Mouse (Mus musculus): ENCODE results near the gene Slc22a3. TPM values are rescaled to one million over a fixed set of nuclear protein-coding genes. Genes with fewer than 3 reads are reported as not detected.

The Slc22a3 gene
- total and polyA plus RNA-seq, 3 experiments = not detected

- Histone ChIP-seq H3K79me2 (replicated peaks; ENCODE audit: control insufficient read depth, extremely low read depth, insufficient read depth, poor library complexity, severe bottlenecking) (no peaks in the 10 kb centered on the region), H3K27me3 (replicated peaks) (peaks cover 50% of the 10 kb centered on the region), H3K4me3 (replicated peaks in 1 of 3; ENCODE audit: low read depth in 2 of 3, low read length in 2 of 3, poor library complexity in 1 of 3) (no peak overlapping the region), H3K9me3 (replicated peaks; ENCODE audit: low read length) (peaks cover 6% of the 10 kb centered on the region), H3K27ac (ENCODE audit: insufficient read depth, low read depth) (no peak overlapping the region), H3K4me2 (ENCODE audit: insufficient read depth, low read depth, poor library complexity, severe bottlenecking) (no peak overlapping the region), H3K36me3 (replicated peaks in 1 of 2; ENCODE audit: control insufficient read depth in 1 of 2, insufficient read depth in 1 of 2, low read length in 1 of 2) (no peaks in the 10 kb centered on the region), H3K9ac (ENCODE audit: insufficient read depth, low read depth) (no peak overlapping the region), H3K4me1 (ENCODE audit: control insufficient read depth in 1 of 2, insufficient read depth in 2 of 2) (peaks cover 0 to 27% of the 10 kb centered on the region in 2 experiments; a peak in 2 of 4 replicates)
- TF ChIP-seq BHLHE40 (IDR thresholded peaks at IDR 0.05; ENCODE audit: low read depth, low read length) (no peak), JUN (IDR thresholded peaks at IDR 0.05; ENCODE audit: insufficient read depth, low read depth, low read length) (no peak), MAFK (IDR thresholded peaks at IDR 0.05; ENCODE audit: insufficient replicate concordance, low read length) (no peak)
- DNase-seq (ENCODE audit: extremely low read depth) = no peak
- in situ Hi-C loops (cut with MboI; ENCODE audit: low pct_ligation_motif_present, low pct_unique_long_range_greater_than_20kb, low sequenced_read_pairs) (no loop called here), dilution Hi-C loops (cut with MboI; ENCODE audit: extremely low pct_ligation_motif_present, extremely low pct_unique_long_range_greater_than_20kb, low sequenced_read_pairs) (no loop called here)
Observed at GRCm38 (mm10) chr17:12506903-12507563, 471 bp downstream of the Slc22a3 start.

GRCm38 (mm10) chr17:12505708-12506107, 1.8 kb downstream of the Slc22a3 start:
- no peak overlapping the region for H3K27ac ChIP-seq (ENCODE audit: insufficient read depth, low read depth)
- H3K36me3 ChIP-seq (replicated peaks in 1 of 2; ENCODE audit: control insufficient read depth in 1 of 2, insufficient read depth in 1 of 2, low read length in 1 of 2) = no peaks in the 10 kb centered on the region
- H3K9me3 ChIP-seq (replicated peaks; ENCODE audit: low read length) = peaks cover 9% of the 10 kb centered on the region
- in situ Hi-C loops (cut with MboI; ENCODE audit: low pct_ligation_motif_present, low pct_unique_long_range_greater_than_20kb, low sequenced_read_pairs) = no loop called here
- TF ChIP-seq PAX5 (IDR thresholded peaks at IDR 0.05; ENCODE audit: low read length) (no peak), ZMIZ1 (IDR thresholded peaks at IDR 0.05; ENCODE audit: low read depth, low read length) (no peak), UBTF (IDR thresholded peaks at IDR 0.05; ENCODE audit: low read depth, low read length) (no peak), TCF12 (IDR thresholded peaks at IDR 0.05; ENCODE audit: low read depth, low read length) (no peak), E2F4 (IDR thresholded peaks at IDR 0.05; ENCODE audit: insufficient replicate concordance, low read depth, low read length) (no peak), CHD2 (IDR thresholded peaks at IDR 0.05; ENCODE audit: low read length) (no peak), MXI1 (IDR thresholded peaks at IDR 0.05; ENCODE audit: low read depth, low read length) (no peak), TBP (conservative IDR thresholded peaks at IDR 0.05; ENCODE audit: low read depth, low read length) (no peak), BHLHE40 (IDR thresholded peaks at IDR 0.05; ENCODE audit: low read depth, low read length) (no peak), ETS1 (conservative IDR thresholded peaks at IDR 0.05; ENCODE audit: low read depth, low read length) (no peak), ELF1 (IDR thresholded peaks at IDR 0.05; ENCODE audit: low read depth, low read length) (no peak), MAZ (IDR thresholded peaks at IDR 0.05; ENCODE audit: low read depth, low read length) (no peak), CTCF (conservative IDR thresholded peaks at IDR 0.05 in 1 of 2, IDR thresholded peaks at IDR 0.05 in 1 of 2; ENCODE audit: low read depth in 2 of 2, low read length in 2 of 2) (no peak), NELFE (IDR thresholded peaks at IDR 0.05; ENCODE audit: low read depth, low read length) (no peak)
- peaks cover 0 to 22% of the 10 kb centered on the region in 2 experiments; a peak in 2 of 4 replicates for H3K4me1 ChIP-seq (ENCODE audit: control insufficient read depth in 1 of 2, insufficient read depth in 2 of 2)
- DNase-seq (ENCODE audit: extremely low read depth) = no peak
- H3K9ac ChIP-seq (ENCODE audit: insufficient read depth, low read depth) = no peak overlapping the region
- H3K4me3 ChIP-seq (replicated peaks in 1 of 3; ENCODE audit: low read depth in 2 of 3, low read length in 2 of 3, poor library complexity in 1 of 3) = no peak overlapping the region
- dilution Hi-C loops (cut with MboI; ENCODE audit: extremely low pct_ligation_motif_present, extremely low pct_unique_long_range_greater_than_20kb, low sequenced_read_pairs) = no loop called here
- H3K79me2 ChIP-seq (replicated peaks; ENCODE audit: control insufficient read depth, extremely low read depth, insufficient read depth, poor library complexity, severe bottlenecking) = no peaks in the 10 kb centered on the region
- peaks cover 51% of the 10 kb centered on the region for H3K27me3 ChIP-seq (replicated peaks)
- no peak overlapping the region for H3K4me2 ChIP-seq (ENCODE audit: insufficient read depth, low read depth, poor library complexity, severe bottlenecking)
